Mouse (Mus musculus): Measurements from ENCODE around the gene Rai14.

DNA sequence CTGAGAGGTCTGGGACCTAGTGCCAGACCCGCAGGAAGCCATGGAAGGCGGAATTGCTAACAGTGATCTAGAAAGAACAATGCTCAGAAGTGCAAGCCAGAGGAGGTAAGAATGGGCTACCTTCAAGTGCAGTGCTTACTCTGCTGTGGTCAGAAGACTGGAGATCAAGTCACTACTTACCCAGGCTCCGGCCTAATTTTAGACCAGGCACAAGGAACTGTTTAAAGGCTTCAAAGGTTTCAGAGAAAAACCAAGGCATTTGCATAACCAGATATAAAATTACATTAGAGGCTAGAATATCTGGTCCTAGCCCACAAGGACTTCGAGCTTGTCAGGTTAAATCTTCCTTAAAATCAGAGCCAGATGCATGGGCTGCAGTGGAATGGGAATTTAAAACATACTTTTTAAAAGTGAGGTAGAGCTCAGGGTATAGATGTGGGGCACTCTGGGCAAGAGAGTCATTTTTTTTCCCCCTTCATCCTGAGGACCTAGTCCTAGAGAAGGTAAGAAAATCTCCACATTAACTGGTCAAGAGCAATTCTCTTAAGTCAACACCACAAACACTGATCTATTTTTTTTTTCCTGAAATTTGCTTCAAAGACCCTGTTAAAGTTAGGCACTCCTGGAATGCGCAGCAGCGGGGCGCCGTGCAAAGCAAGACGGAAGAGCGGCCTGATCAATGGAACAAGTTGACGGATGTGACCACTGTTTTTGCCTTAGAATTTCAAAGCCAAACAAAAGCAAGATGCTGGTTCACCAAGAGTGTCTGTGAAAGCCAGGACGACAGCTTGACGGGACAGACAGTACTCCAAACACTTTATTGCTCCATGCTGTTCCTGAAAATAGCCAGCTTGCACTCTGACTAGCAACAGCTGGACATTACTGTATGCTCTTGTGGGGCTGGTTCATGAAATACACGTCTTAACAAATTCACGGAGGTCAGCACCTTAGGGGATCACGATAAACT lies 115.9 kb downstream of the Rai14 start:
- TF ChIP-seq CTCF (IDR thresholded peaks at IDR 0.05; ENCODE audit: insufficient read depth, low read depth, low read length) (no peak), POLR2A (IDR thresholded peaks at IDR 0.05; ENCODE audit: insufficient read depth, low read depth, low read length) (no peak)

Data from olfactory bulb, adult 2 months (tissue).